ENCODE assay signal across 8 mouse cellular contexts in the genomic region with DNA sequence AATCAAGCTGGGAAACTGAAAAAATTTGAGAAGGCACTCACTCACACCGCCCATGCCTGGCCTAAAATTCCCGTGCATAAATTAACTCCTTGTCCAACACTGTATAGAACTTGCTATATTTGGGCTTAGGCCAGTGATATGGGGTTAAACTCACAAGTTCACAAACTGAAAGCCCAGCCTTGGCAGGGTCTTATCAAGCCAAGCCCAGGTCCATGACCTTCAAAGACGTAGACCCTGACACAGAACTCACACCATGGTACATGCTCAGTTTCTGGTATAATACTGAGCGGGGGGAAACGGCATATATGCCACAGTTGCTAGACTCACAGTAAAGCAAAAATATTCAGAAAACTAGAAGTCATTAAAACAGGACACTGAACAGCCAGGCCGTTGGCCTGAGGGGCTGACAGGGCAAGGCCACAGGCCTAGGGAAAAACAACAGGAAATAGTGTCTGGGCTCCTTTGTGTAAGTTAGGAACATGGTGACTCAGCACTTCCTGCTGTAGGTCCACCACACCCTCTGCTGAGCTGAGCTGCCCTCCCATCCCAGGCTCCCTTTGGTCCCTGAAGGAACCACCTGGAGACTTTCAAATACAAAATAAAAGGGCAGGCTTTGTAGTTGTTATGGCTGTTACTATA. TPM values are rescaled to one million over a fixed set of nuclear protein-coding genes. Genes with fewer than 3 reads are reported as not detected.
DNase-seq lines count a peak whose midpoint lies in the region; ATAC-seq and TF ChIP-seq lines count a peak whose summit lies in the region.

No protein-coding gene starts in this region.

- H3K27me3 ChIP-seq in hindbrain, postnatal 0 days (ENCODE audit: insufficient read depth, low read length): no peaks in the 10 kb centered on the region
- no peaks in the 10 kb centered on the region for H3K27me3 ChIP-seq in hindbrain, embryonic 12.5 days
- H3K27me3 ChIP-seq in liver, embryonic 13.5 days: no peaks in the 10 kb centered on the region
- no peaks in the 10 kb centered on the region for H3K27me3 ChIP-seq in stomach, embryonic 15.5 days (replicated peaks)

- H3K36me3 ChIP-seq in hindbrain, postnatal 0 days (ENCODE audit: insufficient read depth, low read length): no peaks in the 10 kb centered on the region
- H3K36me3 ChIP-seq in hindbrain, embryonic 12.5 days: no peaks in the 10 kb centered on the region
- H3K36me3 ChIP-seq in liver, embryonic 13.5 days: no peaks in the 10 kb centered on the region
- no peaks in the 10 kb centered on the region for H3K36me3 ChIP-seq in stomach, embryonic 15.5 days

- intact Hi-C loops in heart, postnatal 36 days (cut with DNase I): loop anchor here (10.0 kb wide), 3 partner anchors 216 to 476 kb away; partner anchors contain the start of genes Amdhd1 and Ccdc38

- DNase-seq in hindbrain, postnatal 0 days (ENCODE audit: low spot score): no peak
- DNase-seq in c-Kit-negative CD71-positive TER-119-positive erythroid progenitor cells, embryonic 14.5 days (ENCODE audit: low read depth, low spot score): peak; percentile 71
- peak; percentile 40 to 48 for DNase-seq in heart, postnatal 36 days
- DNase-seq in liver, embryonic 13.5 days: peak; percentile 52
- no peak for DNase-seq in layer of hippocampus, adult 11-12 months (ENCODE audit: low spot score)
- no peak for DNase-seq in urinary bladder, postnatal 10 days (ENCODE audit: low spot score)

- no peaks in the 10 kb centered on the region for H3K4me1 ChIP-seq in hindbrain, postnatal 0 days (ENCODE audit: insufficient read depth, low read length)
- H3K4me1 ChIP-seq in hindbrain, embryonic 12.5 days: no peaks in the 10 kb centered on the region
- peaks cover 38% of the 10 kb centered on the region for H3K4me1 ChIP-seq in liver, embryonic 13.5 days (replicated peaks)
- no peaks in the 10 kb centered on the region; the same call in 1 of the 2 replicates for H3K4me1 ChIP-seq in stomach, embryonic 15.5 days

- no peak overlapping the region for H3K9ac ChIP-seq in hindbrain, postnatal 0 days (replicated peaks; ENCODE audit: low read length)
- H3K9ac ChIP-seq in hindbrain, embryonic 12.5 days: no peak overlapping the region
- H3K9ac ChIP-seq in liver, embryonic 13.5 days: peak overlapping the region; percentile 44; the same call in 1 of the 2 replicates
- H3K9ac ChIP-seq in stomach, embryonic 15.5 days: no peak overlapping the region

- H3K4me2 ChIP-seq in hindbrain, postnatal 0 days (ENCODE audit: low read depth, low read length): no peak overlapping the region
- H3K4me2 ChIP-seq in hindbrain, embryonic 12.5 days (replicated peaks): no peak overlapping the region
- peak overlapping the region; percentile 51 for H3K4me2 ChIP-seq in liver, embryonic 13.5 days
- H3K4me2 ChIP-seq in stomach, embryonic 15.5 days: no peak overlapping the region

- no peak for ATAC-seq in hindbrain, postnatal 0 days
- ATAC-seq in hindbrain, embryonic 12.5 days (ENCODE audit: low FRiP score): no peak
- ATAC-seq in liver, embryonic 13.5 days (ENCODE audit: low read depth): peak; percentile 91
- peak; percentile 83 for ATAC-seq in stomach, embryonic 15.5 days (ENCODE audit: insufficient read depth, low FRiP score, low read depth)

- H3K9me3 ChIP-seq in hindbrain, postnatal 0 days (ENCODE audit: low read length): no peaks in the 10 kb centered on the region
- H3K9me3 ChIP-seq in hindbrain, embryonic 12.5 days (replicated peaks): no peaks in the 10 kb centered on the region
- no peaks in the 10 kb centered on the region for H3K9me3 ChIP-seq in liver, embryonic 13.5 days (replicated peaks)
- H3K9me3 ChIP-seq in stomach, embryonic 15.5 days: no peaks in the 10 kb centered on the region

- H3K4me3 ChIP-seq in hindbrain, postnatal 0 days (ENCODE audit: low read length): no peak overlapping the region
- H3K4me3 ChIP-seq in hindbrain, embryonic 12.5 days: no peak overlapping the region
- H3K4me3 ChIP-seq in liver, embryonic 13.5 days (replicated peaks): no peak overlapping the region
- H3K4me3 ChIP-seq in stomach, embryonic 15.5 days (replicated peaks): no peak overlapping the region

- no peak for TF ChIP-seq CTCF in hindbrain, postnatal 0 days (IDR thresholded peaks at IDR 0.05; ENCODE audit: low read depth)

- peak overlapping the region; percentile 60; the same call in 1 of the 2 replicates for H3K27ac ChIP-seq in hindbrain, postnatal 0 days
- H3K27ac ChIP-seq in hindbrain, embryonic 12.5 days: no peak overlapping the region
- peak overlapping the region; percentile 90 for H3K27ac ChIP-seq in liver, embryonic 13.5 days
- peak overlapping the region; percentile 19 for H3K27ac ChIP-seq in stomach, embryonic 15.5 days

- 87% methylated on average over 6 of the region's 6 CpGs for WGBS in hindbrain, postnatal 0 days
- WGBS in hindbrain, embryonic 12.5 days: 83% methylated on average over 6 of the region's 6 CpGs
- WGBS in liver, embryonic 13.5 days (ENCODE audit: insufficient replicate concordance): 26% methylated on average over 6 of the region's 6 CpGs
- 67% methylated on average over 6 of the region's 6 CpGs for WGBS in stomach, embryonic 15.5 days

RNA-seq across cellular contexts. Expression of gene Cfap54, which starts 12.3 kb away (rescaled TPM):
- total RNA-seq in hindbrain, postnatal 0 days (2014; rRNA removed): 3.5 and 5.2 TPM in 2 replicates
- 3.0 and 4.2 TPM in 2 replicates for polyA plus RNA-seq in hindbrain, postnatal 0 days (2015; fragmentation: Nextera tagmentation; extraction: Ambion mirVana)
- 2.0 and 2.5 TPM in 2 replicates for polyA plus RNA-seq in hindbrain, embryonic 12.5 days (2016; fragmentation: Nextera tagmentation; extraction: Ambion mirVana)
- total RNA-seq in heart, postnatal 36 days (2021): under 1 TPM; 0.50 to 0.79 TPM
- 0.15 and 0.18 TPM in 2 replicates for polyA plus RNA-seq in liver, embryonic 13.5 days (2015; fragmentation: Nextera tagmentation; extraction: Ambion mirVana)
- 0.21 and 0.26 TPM in 2 replicates for polyA plus RNA-seq in stomach, embryonic 15.5 days (2015; fragmentation: Nextera tagmentation; extraction: Ambion mirVana)

Comparison
In these comparisons a context has a peak if more than half of its experiments do, and no peak if none do; other contexts are left out.
1. ATAC-seq: peak in liver, embryonic 13.5 days (single experiment) and stomach, embryonic 15.5 days (single experiment); none in hindbrain, postnatal 0 days (single experiment) and hindbrain, embryonic 12.5 days (single experiment).
2. DNase-seq: peak in c-Kit-negative CD71-positive TER-119-positive erythroid progenitor cells, embryonic 14.5 days (single experiment), heart, postnatal 36 days (2 of 2) and liver, embryonic 13.5 days (single experiment); none in hindbrain, postnatal 0 days (single experiment), layer of hippocampus, adult 11-12 months (single experiment) and urinary bladder, postnatal 10 days (single experiment).